Mouse (Mus musculus) midbrain, embryonic 13.5 days (tissue): ENCODE data around the gene Slc41a2. TPM values are rescaled to one million over a fixed set of nuclear protein-coding genes. Genes with fewer than 3 reads are reported as not detected.

Source experiments
- polyA plus RNA-seq: library from polyadenylated mRNA; unstranded; fragments of >200 nt; fragmentation: Nextera tagmentation; extraction: Ambion mirVana; gene quantifications from 2 replicates; pipeline ENCODE4 v1.2.1, GENCODE M21; 2015

Gene Slc41a2
- polyA plus RNA-seq, 1 experiment from 2014 or later, result 3.4 TPM

Other genes starting within 250 kb of the Slc41a2 start
- gene D10Wsu102e, start 22.3 kb upstream of the Slc41a2 start, polyA plus RNA-seq, result 0.94 and 0.95 TPM in 2 replicates
- gene Aldh1l2, start 196.3 kb upstream of the Slc41a2 start, polyA plus RNA-seq, result 15.3 and 15.9 TPM in 2 replicates
- 33.3 and 37.5 TPM in 2 replicates for gene Washc4, start 205.9 kb upstream of the Slc41a2 start, polyA plus RNA-seq